Mouse (Mus musculus): ENCODE data around the gene Vsig8. TPM values are rescaled to one million over a fixed set of nuclear protein-coding genes. Genes with fewer than 3 reads are reported as not detected.

Gene Vsig8
- 0.28 TPM in 1 of 2 replicates, not detected in the other for polyA plus RNA-seq (2014; fragmentation: Nextera tagmentation; extraction: Ambion mirVana)

- DNase-seq (ENCODE audit: low spot score) (no peak), ATAC-seq (replicated peaks; ENCODE audit: insufficient number of reproducible peaks, low FRiP score, low TSS enrichment, low read depth) (no peak)
- Histone ChIP-seq H3K27ac (replicated peaks; ENCODE audit: low read depth, low read length) (no peak within 1 kb of the TSS), H3K4me2 (ENCODE audit: low read depth, low read length) (no peak within 1 kb of the TSS), H3K4me3 (ENCODE audit: low read depth, low read length) (no peak within 1 kb of the TSS), H3K9ac (replicated peaks; ENCODE audit: low read length) (no peak within 1 kb of the TSS), H3K4me1 (ENCODE audit: control insufficient read depth, insufficient read depth, low read length) (no peaks in the 10 kb centered on the region), H3K9me3 (replicated peaks; ENCODE audit: control insufficient read depth, low read length) (no peaks in the 10 kb centered on the region), H3K27me3 (ENCODE audit: control insufficient read depth, insufficient read depth, low read length) (peaks cover 4% of the 10 kb centered on the region), H3K36me3 (replicated peaks; ENCODE audit: control insufficient read depth, insufficient read depth, low read depth, low read length) (no peaks in the 10 kb centered on the region)
- WGBS, result 71% methylated on average over 11 of the region's 11 CpGs
Measured at GRCm38 (mm10) chr1:172555638-172556037, at the start of gene Vsig8. Vsig8 (plus strand) TSS chr1:172555938.

- H3K4me1 ChIP-seq (ENCODE audit: control insufficient read depth, insufficient read depth, low read length), result peaks cover 5% of the 10 kb centered on the region
- 46% methylated on average over 5 of the region's 5 CpGs for WGBS
- no peak overlapping the region for H3K4me3 ChIP-seq (ENCODE audit: low read depth, low read length)
- H3K4me2 ChIP-seq (ENCODE audit: low read depth, low read length), result no peak overlapping the region
- no peak overlapping the region for H3K9ac ChIP-seq (replicated peaks; ENCODE audit: low read length)
- no peak for DNase-seq (ENCODE audit: low spot score)
- ATAC-seq (replicated peaks; ENCODE audit: insufficient number of reproducible peaks, low FRiP score, low TSS enrichment, low read depth), result no peak
- H3K9me3 ChIP-seq (replicated peaks; ENCODE audit: control insufficient read depth, low read length), result no peaks in the 10 kb centered on the region
- H3K36me3 ChIP-seq (replicated peaks; ENCODE audit: control insufficient read depth, insufficient read depth, low read depth, low read length), result no peaks in the 10 kb centered on the region
- H3K27ac ChIP-seq (replicated peaks; ENCODE audit: low read depth, low read length), result no peak overlapping the region
- no peaks in the 10 kb centered on the region for H3K27me3 ChIP-seq (ENCODE audit: control insufficient read depth, insufficient read depth, low read length)
Measured at GRCm38 (mm10) chr1:172507001-172507400, 48.7 kb upstream of the Vsig8 start.

- Histone ChIP-seq H3K4me3 (ENCODE audit: low read depth, low read length) (no peak overlapping the region), H3K9ac (replicated peaks; ENCODE audit: low read length) (no peak overlapping the region), H3K4me1 (ENCODE audit: control insufficient read depth, insufficient read depth, low read length) (no peaks in the 10 kb centered on the region; the same call in 1 of the 2 replicates), H3K27me3 (ENCODE audit: control insufficient read depth, insufficient read depth, low read length) (no peaks in the 10 kb centered on the region), H3K9me3 (replicated peaks; ENCODE audit: control insufficient read depth, low read length) (no peaks in the 10 kb centered on the region), H3K27ac (replicated peaks; ENCODE audit: low read depth, low read length) (no peak overlapping the region), H3K36me3 (replicated peaks; ENCODE audit: control insufficient read depth, insufficient read depth, low read depth, low read length) (no peaks in the 10 kb centered on the region), H3K4me2 (ENCODE audit: low read depth, low read length) (no peak overlapping the region)
- no peak for DNase-seq (ENCODE audit: low spot score)
- ATAC-seq (replicated peaks; ENCODE audit: insufficient number of reproducible peaks, low FRiP score, low TSS enrichment, low read depth), result no peak
- WGBS, result 74% methylated on average over 3 of the region's 3 CpGs
Measured at GRCm38 (mm10) chr1:172507701-172508100, 48.0 kb upstream of the Vsig8 start.

- Histone ChIP-seq H3K9me3 (replicated peaks; ENCODE audit: control insufficient read depth, low read length) (no peaks in the 10 kb centered on the region), H3K36me3 (replicated peaks; ENCODE audit: control insufficient read depth, insufficient read depth, low read depth, low read length) (no peaks in the 10 kb centered on the region), H3K27me3 (ENCODE audit: control insufficient read depth, insufficient read depth, low read length) (no peaks in the 10 kb centered on the region), H3K27ac (replicated peaks; ENCODE audit: low read depth, low read length) (no peak overlapping the region), H3K9ac (replicated peaks; ENCODE audit: low read length) (no peak overlapping the region), H3K4me1 (ENCODE audit: control insufficient read depth, insufficient read depth, low read length) (no peaks in the 10 kb centered on the region; the same call in none of the 2 replicates), H3K4me3 (ENCODE audit: low read depth, low read length) (no peak overlapping the region), H3K4me2 (ENCODE audit: low read depth, low read length) (no peak overlapping the region)
- 65% methylated on average over 2 of the region's 2 CpGs for WGBS
- no peak for ATAC-seq (replicated peaks; ENCODE audit: insufficient number of reproducible peaks, low FRiP score, low TSS enrichment, low read depth)
- DNase-seq (ENCODE audit: low spot score), result no peak
Measured at GRCm38 (mm10) chr1:172508172-172508571, 47.6 kb upstream of the Vsig8 start.

- 74% methylated on average over 5 of the region's 5 CpGs for WGBS
Measured at GRCm38 (mm10) chr1:172509235-172509634, 46.5 kb upstream of the Vsig8 start.

GRCm38 (mm10) chr1:172509983-172510382 lies 45.8 kb upstream of the Vsig8 start:
- H3K9me3 ChIP-seq (replicated peaks; ENCODE audit: control insufficient read depth, low read length), result no peaks in the 10 kb centered on the region
- ATAC-seq (replicated peaks; ENCODE audit: insufficient number of reproducible peaks, low FRiP score, low TSS enrichment, low read depth) (no peak), DNase-seq (ENCODE audit: low spot score) (no peak)
- no peaks in the 10 kb centered on the region for H3K36me3 ChIP-seq (replicated peaks; ENCODE audit: control insufficient read depth, insufficient read depth, low read depth, low read length)
- H3K27me3 ChIP-seq (ENCODE audit: control insufficient read depth, insufficient read depth, low read length), result no peaks in the 10 kb centered on the region
- H3K4me2 ChIP-seq (ENCODE audit: low read depth, low read length), result no peak overlapping the region
- no peaks in the 10 kb centered on the region; the same call in none of the 2 replicates for H3K4me1 ChIP-seq (ENCODE audit: control insufficient read depth, insufficient read depth, low read length)
- H3K4me3 ChIP-seq (ENCODE audit: low read depth, low read length), result no peak overlapping the region
- 44% methylated on average over 8 of the region's 8 CpGs for WGBS
- H3K9ac ChIP-seq (replicated peaks; ENCODE audit: low read length), result no peak overlapping the region
- H3K27ac ChIP-seq (replicated peaks; ENCODE audit: low read depth, low read length), result no peak overlapping the region

More at GRCm38 (mm10) chr1:172509235-172509634, 46.5 kb upstream of the Vsig8 start:
- Histone ChIP-seq H3K27ac (replicated peaks; ENCODE audit: low read depth, low read length) (no peak overlapping the region), H3K9me3 (replicated peaks; ENCODE audit: control insufficient read depth, low read length) (no peaks in the 10 kb centered on the region), H3K4me2 (ENCODE audit: low read depth, low read length) (no peak overlapping the region), H3K9ac (replicated peaks; ENCODE audit: low read length) (no peak overlapping the region), H3K4me3 (ENCODE audit: low read depth, low read length) (no peak overlapping the region), H3K27me3 (ENCODE audit: control insufficient read depth, insufficient read depth, low read length) (no peaks in the 10 kb centered on the region), H3K4me1 (ENCODE audit: control insufficient read depth, insufficient read depth, low read length) (no peaks in the 10 kb centered on the region; the same call in none of the 2 replicates), H3K36me3 (replicated peaks; ENCODE audit: control insufficient read depth, insufficient read depth, low read depth, low read length) (no peaks in the 10 kb centered on the region)
- no peak for DNase-seq (ENCODE audit: low spot score)
- no peak for ATAC-seq (replicated peaks; ENCODE audit: insufficient number of reproducible peaks, low FRiP score, low TSS enrichment, low read depth)

GRCm38 (mm10) chr1:172510421-172510972 lies 45.2 kb upstream of the Vsig8 start:
- Histone ChIP-seq H3K27me3 (ENCODE audit: control insufficient read depth, insufficient read depth, low read length) (no peaks in the 10 kb centered on the region), H3K36me3 (replicated peaks; ENCODE audit: control insufficient read depth, insufficient read depth, low read depth, low read length) (no peaks in the 10 kb centered on the region), H3K4me1 (ENCODE audit: control insufficient read depth, insufficient read depth, low read length) (no peaks in the 10 kb centered on the region; the same call in none of the 2 replicates), H3K4me2 (ENCODE audit: low read depth, low read length) (no peak overlapping the region), H3K4me3 (ENCODE audit: low read depth, low read length) (no peak overlapping the region), H3K9me3 (replicated peaks; ENCODE audit: control insufficient read depth, low read length) (no peaks in the 10 kb centered on the region), H3K27ac (replicated peaks; ENCODE audit: low read depth, low read length) (no peak overlapping the region), H3K9ac (replicated peaks; ENCODE audit: low read length) (no peak overlapping the region)
- DNase-seq (ENCODE audit: low spot score) (no peak), ATAC-seq (replicated peaks; ENCODE audit: insufficient number of reproducible peaks, low FRiP score, low TSS enrichment, low read depth) (peak; percentile 24; the same call in 1 of the 2 replicates)
- WGBS, result 23% methylated on average over 12 of the region's 13 CpGs

- WGBS, result 25% methylated on average over 13 of the region's 13 CpGs
- DNase-seq (ENCODE audit: low spot score), result peak; percentile 42
- H3K4me3 ChIP-seq (ENCODE audit: low read depth, low read length), result no peak overlapping the region
Measured at GRCm38 (mm10) chr1:172512962-172513361, 42.8 kb upstream of the Vsig8 start.

More at GRCm38 (mm10) chr1:172512962-172513361, 42.8 kb upstream of the Vsig8 start:
- Histone ChIP-seq H3K9ac (replicated peaks; ENCODE audit: low read length) (no peak overlapping the region), H3K27ac (replicated peaks; ENCODE audit: low read depth, low read length) (no peak overlapping the region), H3K4me2 (ENCODE audit: low read depth, low read length) (no peak overlapping the region), H3K36me3 (replicated peaks; ENCODE audit: control insufficient read depth, insufficient read depth, low read depth, low read length) (no peaks in the 10 kb centered on the region), H3K27me3 (ENCODE audit: control insufficient read depth, insufficient read depth, low read length) (no peaks in the 10 kb centered on the region), H3K4me1 (ENCODE audit: control insufficient read depth, insufficient read depth, low read length) (no peaks in the 10 kb centered on the region; the same call in none of the 2 replicates), H3K9me3 (replicated peaks; ENCODE audit: control insufficient read depth, low read length) (no peaks in the 10 kb centered on the region)
- ATAC-seq (replicated peaks; ENCODE audit: insufficient number of reproducible peaks, low FRiP score, low TSS enrichment, low read depth), result no peak

All from embryonic facial prominence, embryonic 11.5 days (tissue).